Mouse (Mus musculus): ENCODE measurements around the gene Eif3l. TPM values are rescaled to one million over a fixed set of nuclear protein-coding genes. Genes with fewer than 3 reads are reported as not detected.
A peak's percentile ranks its signal among the peaks of the same experiment; 100 is the strongest.

Gene Eif3l
- total RNA-seq, 4 experiments from 2014 or later = 57.8 to 60.8 (median 60.6) TPM

DNA sequence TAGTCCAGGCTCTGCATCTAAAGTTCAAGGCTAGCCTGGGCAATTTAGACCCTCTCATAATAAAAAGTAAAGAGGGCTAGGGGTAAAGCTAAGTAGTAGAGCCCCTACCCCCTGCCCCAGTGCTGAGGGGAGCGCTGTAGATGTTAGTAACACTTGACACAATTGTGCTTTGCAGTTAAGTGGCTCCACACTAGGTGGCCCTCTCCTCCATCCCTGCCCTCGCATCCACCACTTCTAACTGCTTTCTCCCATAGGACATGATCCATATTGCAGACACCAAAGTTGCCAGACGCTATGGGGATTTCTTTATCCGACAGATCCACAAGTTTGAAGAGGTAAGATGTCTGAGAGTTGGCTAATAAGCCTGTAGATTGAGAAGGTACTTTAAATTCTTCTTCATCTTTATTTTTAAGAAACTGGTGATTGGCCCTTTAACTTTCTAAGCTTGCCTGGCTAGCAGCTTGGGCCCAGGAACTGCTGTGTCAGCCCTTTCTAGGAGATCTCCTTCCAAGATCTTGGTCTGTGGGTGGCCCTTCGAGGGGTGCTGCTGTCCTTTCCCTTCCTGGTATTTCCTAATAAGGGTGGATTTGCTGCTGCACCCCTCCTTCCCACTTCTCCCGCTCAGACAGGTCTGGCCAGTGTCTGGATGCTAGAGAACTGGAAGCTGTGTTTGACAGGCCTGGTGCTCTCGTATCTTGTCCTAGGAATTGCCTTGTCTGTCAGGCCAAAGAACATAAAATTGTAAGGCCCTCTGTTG lies 18.3 kb downstream of the Eif3l start:
- no peak for DNase-seq (ENCODE audit: low spot score in 2 of 2)

DNA sequence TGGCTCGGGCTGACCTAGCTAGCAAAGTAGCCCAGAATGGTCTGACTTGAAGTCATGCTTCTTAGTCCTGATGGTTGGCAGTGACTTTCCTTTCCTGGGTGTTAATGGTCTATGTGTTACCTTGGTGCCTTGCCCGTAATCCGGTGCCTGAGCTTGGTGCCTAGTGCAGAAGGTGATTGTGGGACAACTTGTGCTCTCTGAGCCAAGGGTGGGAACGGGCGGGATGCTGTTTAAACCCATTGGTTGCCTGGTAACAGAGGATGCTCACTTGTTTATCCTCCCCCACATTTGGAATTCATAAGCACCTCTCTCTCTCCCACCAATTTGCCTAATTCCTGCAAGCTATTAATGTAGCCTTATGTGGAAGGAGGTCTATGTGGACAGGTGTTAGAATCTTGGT lies 20.5 kb downstream of the Eif3l start:
- no peak for DNase-seq (ENCODE audit: low spot score in 2 of 2)

DNA sequence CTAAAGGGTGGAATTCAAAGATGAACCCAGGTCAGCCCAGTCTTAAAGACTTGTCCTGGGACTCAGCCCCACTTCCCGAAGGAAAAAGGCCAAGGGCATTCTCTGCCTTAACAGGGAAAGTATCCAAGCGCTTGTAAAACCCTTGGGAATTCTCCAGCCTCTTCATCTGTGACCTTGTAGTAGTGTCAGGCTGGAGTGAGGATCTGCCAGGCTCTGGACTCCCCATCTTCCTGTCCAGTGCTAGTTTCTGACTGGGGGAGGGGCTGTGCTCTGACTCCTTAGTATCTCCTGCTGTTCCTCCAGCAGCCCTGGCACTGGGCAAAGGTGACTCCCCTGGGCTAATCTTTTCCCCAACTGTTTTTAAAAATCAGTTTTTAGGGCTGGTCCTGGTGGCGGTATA lies 21.6 kb downstream of the Eif3l start:
- no peak for DNase-seq (ENCODE audit: low spot score in 2 of 2)

GRCm38 (mm10) chr15:79097135-79097534 lies 22.2 kb downstream of the Eif3l start:
- DNase-seq (ENCODE audit: low spot score in 2 of 2) = no peak

DNA sequence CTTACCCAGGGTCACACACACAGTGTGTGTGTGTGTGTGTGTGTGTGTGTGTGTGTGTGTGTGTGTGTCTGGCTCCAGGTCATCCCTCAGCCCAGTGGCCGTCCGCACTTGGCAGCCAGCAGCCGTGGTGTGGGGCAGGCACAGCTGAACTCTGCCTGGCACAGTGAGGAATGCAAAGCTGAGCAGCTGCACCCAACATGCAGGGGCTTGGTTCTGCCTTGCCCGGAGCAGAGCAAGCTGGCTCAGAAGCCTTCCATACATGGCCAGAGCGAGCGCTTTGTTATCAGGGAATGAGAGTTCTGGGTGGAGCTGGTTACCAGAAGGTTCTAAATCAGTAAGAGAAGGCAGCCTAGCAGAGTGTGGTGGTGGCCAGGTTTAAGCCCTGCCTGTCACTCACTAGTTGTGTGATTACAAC lies 22.6 kb downstream of the Eif3l start:
- DNase-seq (ENCODE audit: low spot score in 2 of 2) = peak; percentile 70 to 78

DNA sequence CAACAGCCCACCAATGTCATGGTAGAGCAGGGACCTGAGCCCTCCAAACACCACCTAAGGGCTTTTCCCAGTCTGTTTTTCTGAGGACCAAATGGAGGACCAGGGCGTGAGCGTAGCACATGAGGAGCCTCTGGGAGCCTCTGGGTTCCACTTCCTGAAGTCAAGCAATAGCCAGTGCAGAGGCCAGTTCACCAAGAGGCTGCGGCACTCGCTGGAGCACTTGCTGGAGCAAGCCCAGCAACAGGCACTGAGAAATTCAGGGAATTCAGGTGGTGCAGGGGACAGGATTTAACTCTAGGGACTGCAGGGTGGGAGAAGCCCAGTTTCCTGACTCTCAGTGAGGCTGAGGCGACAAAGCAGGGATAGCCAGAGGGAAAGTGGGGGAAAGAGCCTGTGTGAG lies 23.2 kb downstream of the Eif3l start:
- DNase-seq (ENCODE audit: low spot score in 2 of 2) = no peak

- no peak for DNase-seq (ENCODE audit: low spot score in 2 of 2)
These were observed 23.9 kb downstream of the Eif3l start for GRCm38 (mm10) chr15:79098868-79099267.

DNA sequence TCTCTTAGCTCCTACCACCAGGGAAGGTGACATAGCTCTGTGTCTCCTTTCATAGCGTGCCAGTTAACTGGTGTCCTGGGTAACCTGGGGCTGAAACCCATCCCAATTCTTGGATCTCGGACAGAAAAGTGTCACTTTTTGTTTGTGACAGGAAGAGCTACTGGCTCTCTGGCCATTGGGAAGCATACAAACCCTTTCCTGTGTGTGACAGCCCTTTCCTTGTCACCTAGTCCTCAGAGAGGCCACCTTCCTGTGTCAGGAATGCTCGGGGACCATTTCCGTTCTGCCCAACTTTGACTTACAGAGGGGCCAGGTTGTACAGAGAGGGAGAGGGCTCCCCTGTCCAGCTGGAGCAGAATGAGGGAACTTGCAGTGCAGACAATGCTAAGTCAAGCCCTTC lies 24.5 kb downstream of the Eif3l start:
- DNase-seq (ENCODE audit: low spot score in 2 of 2) = no peak

GRCm38 (mm10) chr15:79100391-79100790 lies 25.4 kb downstream of the Eif3l start:
- no peak for DNase-seq (ENCODE audit: low spot score in 2 of 2)

DNA sequence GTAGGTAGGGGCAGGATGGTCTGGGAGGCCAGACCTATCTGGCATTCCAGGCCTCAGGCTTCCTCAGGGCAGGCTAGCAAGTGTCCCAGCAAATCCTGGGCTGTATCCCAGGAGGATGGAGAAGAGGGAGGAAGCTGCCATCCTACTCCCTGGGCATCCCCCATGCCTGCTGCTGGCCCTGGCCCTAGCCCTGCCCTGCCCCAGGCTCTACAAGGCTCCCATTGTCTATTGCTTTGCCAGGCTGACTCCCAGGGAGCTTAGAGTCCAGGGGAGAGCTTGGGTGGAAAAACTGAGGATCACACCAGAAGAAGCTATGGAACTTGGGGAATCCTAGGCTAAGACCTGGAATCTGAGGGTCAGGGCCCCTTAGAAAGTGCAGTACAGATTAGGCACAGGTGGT lies 26.6 kb downstream of the Eif3l start:
- no peak for DNase-seq (ENCODE audit: low spot score in 2 of 2)

DNA sequence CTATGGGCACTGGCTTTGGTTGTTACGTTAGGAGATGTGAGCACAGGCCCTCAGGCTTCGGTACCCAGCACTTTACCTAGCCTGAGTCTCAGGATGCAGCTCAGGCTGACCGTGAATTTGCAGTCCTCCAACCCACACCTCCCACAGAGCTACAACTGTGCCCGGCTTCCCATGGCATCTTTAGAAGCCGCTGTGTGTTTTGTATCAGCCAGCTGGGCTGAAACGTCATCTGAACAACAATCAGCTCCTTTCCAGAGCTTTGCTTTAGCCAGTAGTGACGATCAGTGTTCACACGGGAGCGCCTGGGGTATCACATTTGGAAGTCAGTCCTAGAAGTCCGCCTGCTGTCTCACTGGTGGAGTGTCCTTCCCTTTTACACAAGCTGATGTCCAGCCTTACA lies 28.3 kb downstream of the Eif3l start:
- DNase-seq (ENCODE audit: low spot score in 2 of 2) = no peak

DNA sequence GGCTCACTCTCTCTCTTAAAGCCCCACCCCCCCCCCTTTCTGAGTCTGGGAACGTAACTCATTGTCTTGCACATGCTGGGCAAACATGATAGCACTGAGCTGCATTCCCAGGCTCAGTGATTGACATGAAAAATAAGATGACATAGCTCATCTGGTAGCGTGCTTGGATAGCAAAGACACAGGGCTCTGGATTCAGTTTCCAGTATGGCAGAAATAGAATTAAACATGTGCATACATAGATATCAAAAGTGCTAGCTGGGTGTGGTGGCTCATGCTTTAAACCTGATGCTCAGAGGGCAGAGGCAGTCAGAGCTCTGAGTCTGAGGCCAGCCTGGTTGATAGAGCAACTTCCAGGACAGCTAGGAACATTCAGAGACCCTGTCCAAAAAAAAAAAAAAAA lies 30.8 kb downstream of the Eif3l start:
- DNase-seq (ENCODE audit: low spot score in 2 of 2) = no peak

GRCm38 (mm10) chr15:79107966-79108365 lies 33.0 kb downstream of the Eif3l start:
- no peak for DNase-seq (ENCODE audit: low spot score in 2 of 2)

DNA sequence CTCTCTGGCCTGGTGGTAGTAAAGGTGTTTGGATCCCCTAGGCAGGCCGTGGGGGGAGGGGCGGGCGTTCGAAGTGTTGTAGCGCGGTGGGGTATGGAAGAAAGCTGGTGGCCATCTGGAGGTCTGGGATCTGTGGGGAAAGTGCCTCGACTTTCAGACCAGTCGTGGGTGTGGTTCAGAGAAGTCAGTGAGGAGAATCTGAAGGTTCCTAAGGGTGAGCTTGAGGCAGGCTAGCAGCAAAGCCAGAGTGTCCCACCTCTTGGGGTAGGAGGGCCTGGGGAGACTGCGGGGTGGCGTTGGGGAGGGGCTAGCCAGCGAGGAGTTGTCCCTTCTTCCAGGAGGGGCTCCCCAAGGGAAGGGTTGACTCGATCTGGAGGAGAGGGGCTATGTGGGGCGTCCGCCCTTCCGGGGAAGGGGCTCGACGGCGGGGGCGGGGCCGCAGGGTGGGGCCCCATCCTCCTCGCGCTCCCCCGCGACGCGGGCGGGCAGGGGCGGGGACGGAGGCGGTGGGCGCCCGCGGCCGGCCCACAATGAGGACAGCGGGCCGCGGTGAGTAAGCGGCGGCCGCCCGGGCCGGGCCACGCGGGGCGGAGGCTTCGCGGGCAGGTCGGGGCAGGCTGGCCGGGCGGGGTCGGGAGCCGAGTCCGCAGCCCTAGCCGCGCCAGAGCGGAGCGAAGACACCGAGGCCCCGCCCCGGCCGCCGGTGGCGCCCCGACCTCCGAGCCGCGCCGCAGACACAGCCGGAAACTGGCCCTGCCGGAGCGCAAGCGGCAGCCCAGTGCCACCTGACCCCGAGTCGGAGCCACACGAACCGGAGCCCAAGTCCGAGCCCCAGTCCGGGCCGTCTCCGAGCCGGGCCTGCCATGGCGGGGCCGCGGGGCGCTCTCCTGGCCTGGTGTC lies 33.7 kb downstream of the Eif3l start, which contains the start of gene Micall1:
Micall1 (plus strand) TSS at position 478 of the 900 bp plus-strand sequence.
- peak; percentile 48 to 62 for DNase-seq (ENCODE audit: low spot score in 2 of 2)

DNA sequence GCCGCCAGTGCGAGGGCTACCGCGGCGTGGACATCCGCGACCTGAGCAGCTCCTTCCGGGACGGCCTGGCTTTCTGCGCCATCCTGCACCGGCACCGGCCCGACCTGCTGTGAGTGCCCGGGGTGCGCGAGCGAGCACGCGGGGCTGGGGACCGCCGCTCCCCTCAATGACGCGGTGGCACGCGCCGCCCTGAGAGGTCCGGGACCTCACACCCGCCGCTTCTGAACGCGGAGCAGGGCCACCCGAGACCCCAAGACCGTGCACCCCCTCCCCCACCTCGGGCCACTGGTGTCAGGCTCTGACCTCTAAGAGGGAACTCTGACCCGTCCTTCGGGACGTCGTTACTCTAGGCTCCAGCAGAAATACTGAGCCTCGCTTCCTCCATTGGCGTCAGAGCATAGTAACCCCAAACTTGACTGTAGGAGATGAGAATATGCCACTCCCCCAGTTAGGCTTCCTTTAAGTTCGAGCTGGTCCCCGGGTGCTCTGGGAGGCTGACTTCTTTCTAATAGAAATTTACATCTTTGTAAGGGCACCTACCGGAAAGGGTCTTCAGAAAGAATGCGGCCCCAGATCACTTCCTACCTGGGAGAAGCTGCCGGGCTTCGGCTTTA lies 34.4 kb downstream of the Eif3l start:
- no peak for DNase-seq (ENCODE audit: low spot score in 2 of 2)

GRCm38 (mm10) chr15:79110031-79110430 lies 35.1 kb downstream of the Eif3l start:
- DNase-seq (ENCODE audit: low spot score in 2 of 2) = no peak

DNA sequence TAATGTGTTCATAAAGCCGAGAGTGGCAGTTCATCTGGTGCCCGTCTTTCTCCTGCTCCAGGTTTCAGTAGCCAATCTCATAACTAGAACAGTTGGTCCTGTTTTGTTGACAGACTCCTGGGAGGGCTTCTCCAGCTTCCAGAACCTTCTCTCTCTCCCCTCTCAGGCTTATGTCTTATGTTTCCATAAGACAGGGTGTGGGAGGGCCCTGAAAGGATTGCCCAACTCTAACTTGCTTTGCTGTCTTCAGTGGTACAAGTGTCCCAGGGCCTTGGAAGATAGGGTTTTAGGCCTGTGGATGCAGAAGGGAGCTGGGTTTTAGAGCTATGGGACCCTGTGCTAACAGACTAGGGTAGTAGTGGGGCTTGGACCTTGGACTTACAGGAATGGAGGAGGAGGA lies 35.5 kb downstream of the Eif3l start:
- no peak for DNase-seq (ENCODE audit: low spot score in 2 of 2)

DNA sequence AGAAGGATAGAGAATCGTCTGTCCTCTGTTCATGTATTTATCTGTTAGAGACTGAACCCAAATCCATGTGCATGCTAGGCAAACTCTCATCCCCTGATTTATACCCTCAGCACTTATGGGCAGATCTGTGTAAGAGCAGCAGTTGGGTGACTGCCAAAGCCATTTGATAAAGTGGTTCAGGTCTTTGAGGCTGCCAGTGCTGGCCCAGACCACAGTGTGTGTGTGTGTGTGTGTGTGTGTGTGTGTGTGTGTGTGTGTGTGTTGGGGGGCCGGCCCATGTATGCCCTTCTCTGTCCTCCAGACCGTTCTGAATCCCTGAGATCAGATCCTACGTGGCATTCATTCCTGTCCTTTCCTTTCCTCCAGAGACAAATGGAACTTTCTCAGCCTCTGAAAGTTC lies 36.8 kb downstream of the Eif3l start:
- no peak for DNase-seq (ENCODE audit: low spot score in 2 of 2)

DNA sequence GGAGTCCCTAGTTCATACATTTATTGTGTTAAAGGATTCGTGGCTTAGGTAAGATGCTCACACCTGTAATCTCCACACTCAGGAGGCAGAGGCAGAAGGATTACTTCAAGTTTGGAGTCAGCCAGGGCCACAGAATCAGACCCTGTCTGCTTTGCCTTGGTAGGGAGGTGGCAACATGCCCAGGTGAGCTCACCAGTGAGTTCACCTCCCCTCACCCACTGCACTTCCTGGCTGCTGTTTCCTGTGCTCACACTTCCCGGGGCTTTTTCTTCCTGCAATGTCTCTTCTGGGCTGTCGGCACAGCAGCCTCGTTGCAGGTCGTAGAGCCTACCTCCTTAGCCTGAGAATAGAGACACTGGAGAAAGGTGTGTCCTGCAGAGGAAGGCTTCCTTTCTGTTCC lies 40.3 kb downstream of the Eif3l start:
- DNase-seq (ENCODE audit: low spot score in 2 of 2) = no peak

DNA sequence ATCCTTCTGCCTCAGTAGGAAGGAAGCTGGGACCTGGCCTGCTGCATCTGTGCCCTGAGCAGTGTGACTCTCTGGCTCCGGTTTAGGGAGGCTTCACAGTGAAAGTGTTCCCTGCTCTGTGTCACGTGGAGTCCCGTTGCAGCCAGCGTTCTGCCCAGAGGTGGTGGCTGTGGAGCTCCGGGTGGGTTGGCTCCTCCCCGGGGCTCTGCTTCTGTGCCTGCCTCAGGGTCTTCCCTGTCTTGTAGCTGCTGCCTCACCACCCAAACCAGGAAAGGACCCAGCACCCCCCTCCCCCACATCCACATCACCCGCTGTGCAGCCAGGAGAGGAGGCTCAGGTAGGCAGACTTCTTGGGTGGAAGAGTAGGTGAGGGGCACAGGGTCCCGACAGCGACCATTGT lies 44.5 kb downstream of the Eif3l start:
- DNase-seq (ENCODE audit: low spot score in 2 of 2) = no peak

DNA sequence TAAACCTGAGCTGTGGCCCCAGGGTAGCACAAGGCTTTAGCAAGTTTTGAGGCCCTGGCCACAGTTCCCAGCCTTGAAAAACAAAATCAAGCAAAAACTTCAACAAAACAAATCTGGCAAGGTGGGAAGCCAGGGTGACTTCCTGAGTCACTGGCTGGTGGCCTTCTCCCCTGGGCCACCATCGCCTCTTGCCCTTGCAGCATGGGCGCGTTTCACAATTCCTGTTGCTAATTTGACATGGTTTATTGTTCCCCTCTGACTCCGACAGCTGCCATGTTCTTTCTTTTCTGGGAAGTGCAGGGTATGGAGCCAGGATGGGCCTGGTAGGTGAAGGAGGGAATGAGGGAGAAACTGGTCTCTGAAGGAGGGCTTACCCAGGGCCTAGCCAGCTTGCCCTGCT lies 47.1 kb downstream of the Eif3l start:
- no peak for DNase-seq (ENCODE audit: low spot score in 2 of 2)

- no peak for DNase-seq (ENCODE audit: low spot score in 2 of 2)
These were observed 47.6 kb downstream of the Eif3l start for GRCm38 (mm10) chr15:79122546-79122945.

Data from gastrocnemius, adult 8-10 months (tissue).